Mouse (Mus musculus) cerebellum, adult (tissue): Measurements from ENCODE around the gene Dnah3.
A peak's percentile ranks its signal among the peaks of the same experiment; 100 is the strongest.

Experiments
- ATAC-seq: cut with Nextera tagmentation; 2 replicates; pipeline ENCODE4 v1.9.2; 2017; ENCODE audit warnings: mild to moderate bottlenecking, moderate library complexity, mixed read lengths; ENCODE audit not compliant: insufficient number of reproducible peaks, low FRiP score, low TSS enrichment

Dnah3 gene

DNA sequence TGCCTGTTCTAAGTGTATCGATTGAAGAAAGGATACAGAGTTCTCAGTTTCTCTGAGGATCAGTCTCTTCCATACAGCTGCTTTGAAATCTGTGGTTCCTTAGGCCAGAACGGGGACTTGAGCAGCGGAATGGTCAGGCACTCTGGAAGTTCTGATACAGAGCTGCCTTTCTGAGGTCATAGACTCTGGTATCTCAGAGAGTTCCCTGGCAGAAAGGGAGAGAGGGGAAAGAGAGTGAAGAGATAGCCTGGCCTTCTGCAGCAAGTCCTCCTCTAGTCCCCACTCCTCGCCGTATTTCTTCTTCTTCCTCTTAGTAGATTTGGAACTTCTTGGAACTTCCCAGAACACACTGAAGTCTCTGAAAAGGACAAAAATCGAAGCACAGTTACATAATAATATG lies at the start of gene Dnah3:
Gene Dnah3 (minus strand): TSS at position 101 of the 400 bp plus-strand sequence.
- no peak for ATAC-seq

DNA sequence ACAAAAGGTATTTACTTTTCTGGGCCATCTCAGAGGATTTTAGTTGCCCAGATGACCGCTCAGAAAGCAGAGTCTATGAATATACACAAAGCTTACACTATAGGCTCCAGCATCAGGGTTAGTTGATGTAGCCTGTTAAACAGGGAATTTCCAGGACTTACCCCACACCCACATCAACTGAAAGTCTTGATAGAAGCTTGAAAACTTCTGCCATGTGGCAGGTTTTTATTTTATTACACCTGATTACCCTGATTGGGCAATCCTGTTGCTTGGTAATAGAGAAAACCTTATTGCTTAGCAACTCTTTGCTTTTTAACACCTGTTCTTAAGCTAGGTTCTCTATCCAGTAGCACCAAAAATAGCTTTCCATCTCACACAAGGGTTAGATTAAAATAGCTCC lies 47.7 kb upstream of the Dnah3 start:
- no peak for ATAC-seq

DNA sequence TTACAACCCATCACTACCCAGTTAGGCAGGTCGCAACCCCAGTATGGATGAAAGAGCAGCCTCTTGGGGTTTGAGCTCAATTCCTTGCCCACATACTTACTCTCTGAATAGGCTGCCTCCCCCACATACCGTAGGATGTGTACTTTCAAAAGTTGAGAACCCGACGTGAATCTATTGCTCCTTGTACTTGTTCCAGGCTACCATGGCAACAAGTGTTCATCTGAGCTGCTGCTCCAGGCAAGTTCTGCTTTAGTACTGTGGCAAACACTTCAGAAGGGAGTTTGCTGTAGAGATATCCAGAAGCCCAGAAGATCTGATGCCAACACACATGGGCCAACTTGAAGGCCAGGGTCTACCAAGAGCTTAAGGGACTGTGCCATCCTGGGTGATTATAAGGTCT lies 33.9 kb upstream of the Dnah3 start:
- no peak for ATAC-seq

DNA sequence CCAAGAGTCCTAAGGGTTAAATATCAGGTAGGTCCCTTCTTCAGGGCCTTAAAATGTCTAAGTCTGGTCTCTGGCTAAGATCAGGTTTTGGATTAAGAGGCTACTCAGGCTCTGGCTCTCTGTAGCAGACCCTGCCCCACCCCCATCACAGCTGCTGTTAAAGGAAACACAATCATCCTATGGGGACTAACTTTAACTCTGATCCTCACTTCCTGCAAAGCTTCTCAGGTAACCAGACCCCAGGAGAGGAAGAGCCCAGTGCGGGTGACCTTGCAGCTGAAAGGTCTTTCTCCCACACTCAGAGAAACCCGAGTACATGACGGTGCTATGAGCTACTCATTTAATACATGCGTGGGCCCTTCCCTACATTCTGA lies 32.6 kb upstream of the Dnah3 start:
- no peak for ATAC-seq

DNA sequence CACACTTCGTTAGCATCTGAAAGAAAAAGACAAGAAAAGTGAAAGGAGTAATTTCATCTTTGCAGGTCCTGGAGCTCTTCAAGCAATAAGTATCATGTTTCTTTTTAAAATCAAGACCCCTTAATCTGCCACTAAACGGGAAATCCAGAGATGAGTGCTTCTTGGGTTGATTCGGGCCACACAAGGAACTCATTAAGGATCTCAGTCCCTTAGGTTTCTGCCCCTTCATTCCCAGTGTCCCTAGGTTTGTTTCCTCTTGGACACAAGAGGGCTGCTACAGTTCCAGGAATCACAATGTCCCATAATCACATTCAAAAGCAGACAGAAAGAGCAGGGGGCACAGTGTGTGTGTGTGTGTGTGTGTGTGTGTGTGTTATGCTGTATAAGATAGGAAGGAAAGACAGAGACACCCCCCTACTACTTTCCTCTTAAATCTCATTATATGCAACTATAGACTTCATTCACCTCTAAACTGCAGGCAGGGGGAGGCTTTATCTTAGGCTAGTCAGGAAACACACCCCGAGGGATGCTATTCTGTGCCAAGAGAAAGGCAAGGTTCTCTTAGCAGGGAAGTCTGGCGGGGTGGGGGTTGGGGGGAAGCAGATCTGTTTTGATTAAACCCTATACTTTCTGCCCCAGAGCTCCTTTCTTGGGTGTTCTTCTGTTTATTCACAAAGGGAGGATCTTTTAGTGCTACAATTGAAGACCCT lies 32.1 kb upstream of the Dnah3 start:
- no peak for ATAC-seq

DNA sequence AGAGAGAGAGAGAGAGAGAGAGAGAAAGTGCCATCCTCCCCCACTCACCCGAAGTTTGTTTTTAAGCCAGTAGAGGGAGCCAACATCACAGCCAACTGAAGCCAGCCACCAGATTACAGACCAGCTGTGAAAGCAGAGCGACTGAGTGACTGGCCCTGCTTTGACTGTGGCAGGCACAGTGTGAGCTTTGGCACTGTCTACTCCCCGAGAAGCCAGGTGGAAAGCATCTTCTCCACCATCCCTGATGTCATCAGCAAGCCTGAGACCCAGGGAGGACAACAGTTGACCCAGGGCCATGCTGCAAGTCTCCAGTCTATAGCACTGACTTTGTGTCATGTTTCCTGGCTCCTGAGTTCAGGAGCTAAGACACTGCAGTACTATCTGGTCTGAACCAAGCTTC lies 29.8 kb upstream of the Dnah3 start:
- peak; percentile 64; the same call in 1 of the 2 replicates for ATAC-seq

DNA sequence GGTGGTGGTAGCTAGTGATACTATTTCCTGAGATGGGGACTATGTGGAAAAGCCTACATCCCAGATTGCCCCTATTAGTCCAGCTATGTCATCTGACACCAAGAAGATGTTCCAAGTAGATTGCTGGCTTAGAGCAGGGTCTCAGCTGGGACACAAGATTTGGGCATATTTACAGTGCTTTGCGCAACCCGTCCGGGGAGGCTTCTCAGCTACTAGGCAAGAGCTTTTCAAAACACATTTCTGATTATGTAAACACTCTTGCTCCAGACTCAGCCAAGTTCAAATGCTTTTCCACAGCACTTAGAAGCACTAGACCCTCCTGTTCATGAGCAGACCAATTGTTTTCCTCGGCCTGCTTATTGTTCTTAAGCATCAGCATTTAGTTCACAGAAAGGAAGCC lies 28.7 kb upstream of the Dnah3 start:
- no peak for ATAC-seq

DNA sequence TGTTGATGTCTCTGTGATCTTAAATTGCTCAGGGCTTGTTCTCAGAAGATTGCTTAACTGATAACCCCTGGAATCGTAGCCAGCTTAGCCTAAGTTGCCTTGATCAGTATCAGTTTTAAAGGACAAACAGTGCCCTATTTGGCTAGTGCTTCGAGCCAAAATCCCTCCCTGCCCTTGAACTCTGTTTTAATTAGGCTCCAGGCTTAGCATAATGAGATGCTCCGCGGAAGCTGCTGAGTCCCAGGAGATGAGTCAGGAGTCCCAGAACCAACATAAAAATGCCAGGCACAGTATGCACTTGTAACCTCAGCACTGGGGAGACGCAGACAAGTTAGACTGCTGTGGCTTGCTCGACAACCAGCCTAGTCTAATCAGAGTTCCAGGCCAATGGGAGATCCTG lies 22.4 kb upstream of the Dnah3 start:
- no peak for ATAC-seq

DNA sequence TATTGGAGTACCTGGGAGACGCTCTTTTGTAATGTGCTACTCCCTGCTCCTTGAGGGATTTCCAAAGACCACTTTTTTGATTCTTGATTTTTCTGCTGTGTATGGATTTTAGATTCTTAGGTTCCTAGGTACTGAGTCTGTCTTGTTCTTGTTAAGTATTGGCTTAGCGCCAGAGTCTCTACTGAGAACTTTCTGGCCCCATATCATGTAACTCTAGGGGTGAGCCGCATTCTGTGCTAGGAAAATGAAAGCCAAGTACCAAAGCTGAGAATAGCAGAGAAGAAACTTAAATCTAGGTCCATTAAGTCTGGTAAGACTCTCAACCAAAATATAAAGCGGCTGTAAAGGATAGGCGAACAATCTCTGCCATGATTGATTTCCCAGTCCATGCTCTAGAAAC lies 21.9 kb upstream of the Dnah3 start:
- ATAC-seq, result no peak

DNA sequence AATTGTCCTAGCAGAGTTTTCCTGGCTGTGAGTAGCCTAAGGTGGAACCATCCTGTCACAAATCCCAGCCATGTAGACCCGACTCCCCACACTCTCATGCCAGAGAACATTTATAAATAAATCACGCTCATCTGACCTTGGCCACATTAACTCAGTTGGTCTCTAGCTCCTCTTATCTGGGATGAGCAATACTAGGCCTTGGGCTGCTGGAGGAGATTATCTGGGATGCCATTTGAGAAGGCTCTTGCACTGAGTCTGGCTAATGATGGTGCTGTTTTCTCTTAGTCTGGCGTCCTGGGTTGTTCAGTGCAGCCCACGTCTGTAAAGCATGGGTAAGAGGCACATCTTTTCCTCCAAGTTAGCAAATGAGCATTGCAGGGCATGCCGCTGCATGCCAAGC lies 14.6 kb upstream of the Dnah3 start:
- no peak for ATAC-seq

DNA sequence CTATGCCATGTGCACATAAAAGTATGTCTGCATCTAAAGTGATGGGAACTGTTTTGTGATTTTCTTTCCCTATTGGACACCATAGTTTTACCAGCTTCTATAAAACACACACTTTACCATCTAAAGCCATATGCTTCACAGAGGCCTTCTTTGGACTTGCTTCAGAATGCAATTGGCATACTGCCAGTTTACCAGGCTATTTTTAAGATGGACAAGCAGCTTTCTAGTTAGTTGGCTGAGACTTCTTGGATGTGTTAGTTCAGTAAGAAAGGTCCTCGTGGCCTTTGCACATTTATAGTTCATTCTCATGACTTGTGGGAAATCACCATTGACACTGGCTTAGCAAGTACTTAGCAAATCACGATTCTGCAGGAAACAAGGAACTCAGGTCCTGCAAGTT lies 11.3 kb upstream of the Dnah3 start:
- no peak for ATAC-seq

DNA sequence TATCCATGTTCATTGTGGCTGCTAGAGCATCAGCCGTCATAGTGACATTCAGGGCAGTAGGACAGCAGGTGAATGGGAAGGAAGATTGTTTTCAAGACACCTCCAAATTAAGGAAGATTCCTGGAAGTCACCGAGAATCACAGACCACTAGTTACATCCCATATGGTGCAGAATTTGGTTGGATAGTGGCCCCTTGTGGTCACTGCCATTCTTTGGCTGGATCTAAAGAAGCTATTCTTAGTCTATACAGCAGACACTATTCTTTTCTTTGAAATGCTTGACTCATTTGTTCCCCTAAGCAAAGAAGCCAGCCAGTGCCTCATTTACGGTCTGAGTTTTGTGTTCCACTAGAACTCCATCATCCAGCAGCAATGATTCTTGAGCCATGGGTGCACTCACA lies 9.9 kb upstream of the Dnah3 start:
- ATAC-seq, result no peak

DNA sequence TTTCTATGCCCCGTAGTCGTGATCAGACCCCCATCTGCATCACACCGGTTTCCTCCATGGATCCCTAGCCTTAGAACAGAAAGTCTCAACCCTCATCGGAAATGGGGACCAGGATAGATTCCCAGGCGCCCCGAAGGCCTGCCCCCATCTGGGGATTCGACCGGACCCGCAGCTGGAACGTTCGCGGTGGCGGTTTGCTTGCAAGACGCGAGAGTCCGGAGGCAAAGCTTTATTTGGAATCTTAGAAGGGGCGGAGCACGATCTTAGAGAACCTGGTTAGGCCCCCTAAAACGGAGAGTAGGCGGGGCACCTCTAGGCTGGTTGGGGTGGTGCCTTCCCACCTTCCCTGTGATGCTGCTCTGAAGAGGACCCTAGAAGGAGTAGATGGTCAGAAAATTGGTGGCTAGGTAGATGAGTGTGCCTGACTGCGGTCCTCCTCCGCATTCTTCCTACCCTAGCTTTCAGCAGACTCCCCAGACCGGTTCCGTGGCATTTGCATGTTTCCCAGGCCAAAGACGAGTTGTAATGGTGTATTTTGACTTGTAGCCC lies 8.0 kb upstream of the Dnah3 start:
- no peak for ATAC-seq

DNA sequence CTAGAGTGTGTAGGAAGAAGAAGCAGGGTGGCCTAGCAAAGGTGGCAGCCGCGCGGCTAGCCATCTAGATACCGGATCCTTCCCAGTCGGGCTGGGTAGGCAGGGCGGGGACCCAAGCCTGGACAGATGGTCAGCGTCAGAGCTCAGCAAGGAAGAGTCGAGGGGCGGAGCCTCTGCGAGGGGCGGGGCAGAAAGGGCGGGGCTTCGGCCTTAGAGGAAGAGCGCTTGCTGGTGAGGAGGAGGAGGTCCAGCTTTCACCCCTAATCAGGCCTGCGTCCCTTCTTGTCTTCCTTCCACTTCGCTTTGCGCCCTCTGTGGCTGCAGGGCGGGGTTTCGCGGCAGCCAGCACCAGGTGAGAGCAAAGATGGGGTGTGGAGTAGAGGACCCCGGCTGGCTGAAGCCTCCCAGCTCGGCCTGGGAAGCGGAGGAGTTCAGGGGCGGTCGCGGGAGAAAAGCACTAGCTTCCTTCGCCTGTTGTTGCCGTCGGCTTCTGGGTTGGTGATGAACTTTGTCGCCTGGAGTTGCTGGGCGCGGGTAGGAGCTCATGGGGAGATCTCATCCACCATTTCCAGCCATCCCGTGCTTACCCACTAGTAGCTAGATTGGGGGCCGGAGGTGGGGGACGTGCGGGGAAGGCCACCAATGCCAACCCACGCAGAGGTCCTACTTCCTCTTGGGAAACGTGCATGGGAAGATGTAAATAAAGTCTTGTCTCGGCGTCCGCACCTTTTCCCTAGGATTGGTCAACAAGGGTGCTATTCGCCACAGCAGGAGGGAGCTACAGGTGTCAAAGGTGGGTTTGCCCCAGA lies 7.3 kb upstream of the Dnah3 start, which contains the start of gene Tmem159:
Gene Tmem159 (plus strand): TSS at position 190 of the 809 bp plus-strand sequence.
- ATAC-seq, result peak; percentile 85

DNA sequence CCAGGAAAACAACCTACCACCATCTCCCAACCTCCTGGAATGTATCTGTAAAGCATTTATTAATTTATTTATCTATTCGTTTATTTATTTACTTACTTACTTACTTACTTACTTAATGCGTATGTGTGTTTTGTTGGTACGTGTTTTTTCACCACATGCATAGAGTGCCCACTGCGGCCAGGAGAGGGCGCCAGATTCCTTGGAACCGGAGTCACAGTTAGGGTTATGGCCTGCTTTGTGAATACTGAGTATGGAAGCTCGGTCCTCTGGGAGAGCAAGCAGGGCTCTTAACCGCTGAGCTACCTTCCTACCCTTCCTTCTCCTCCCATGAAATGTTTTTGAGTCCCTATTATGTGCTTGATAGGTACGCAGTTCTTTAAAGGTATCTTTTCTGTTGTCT lies 3.3 kb upstream of the Dnah3 start:
- no peak for ATAC-seq

DNA sequence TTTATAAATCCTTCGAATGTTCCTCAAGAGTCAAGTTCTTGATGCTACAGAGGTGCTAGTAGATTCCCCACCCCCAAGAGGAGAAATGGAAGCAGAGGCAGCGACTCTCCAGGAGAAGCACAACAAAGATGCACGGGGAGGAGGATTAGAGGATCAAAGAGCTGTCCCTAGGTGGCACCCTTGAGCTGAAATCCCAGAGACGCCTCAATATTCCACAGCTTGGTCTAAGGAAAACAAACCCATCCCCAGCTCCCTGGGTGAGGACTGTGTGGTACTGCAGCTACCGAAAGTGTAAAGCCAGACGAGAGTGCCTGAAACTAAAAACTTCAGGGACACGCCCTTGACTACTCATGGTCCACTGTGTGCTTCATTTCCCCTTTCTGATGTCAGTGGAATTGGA lies 2.8 kb upstream of the Dnah3 start:
- ATAC-seq, result peak; percentile 52; the same call in 1 of the 2 replicates

DNA sequence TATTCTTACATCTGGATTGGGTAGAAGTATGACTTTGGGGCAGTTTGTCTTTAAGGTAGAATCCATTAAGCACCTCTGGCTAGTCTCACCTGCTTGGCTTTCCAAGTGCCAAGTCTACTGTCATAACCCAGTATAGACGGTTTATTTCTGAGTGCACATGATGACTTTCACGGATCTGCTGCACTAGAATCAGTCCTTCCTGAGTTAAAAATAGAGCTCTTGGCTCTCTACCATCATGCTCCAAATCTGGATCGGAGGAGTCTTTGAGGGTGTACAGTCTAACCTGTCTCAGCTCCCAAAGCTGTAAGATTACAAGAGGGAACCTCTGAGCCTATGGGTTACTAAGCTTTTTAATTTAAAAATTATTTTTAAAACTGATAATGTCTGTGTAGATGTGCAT lies 864 bp downstream of the Dnah3 start:
- no peak for ATAC-seq

DNA sequence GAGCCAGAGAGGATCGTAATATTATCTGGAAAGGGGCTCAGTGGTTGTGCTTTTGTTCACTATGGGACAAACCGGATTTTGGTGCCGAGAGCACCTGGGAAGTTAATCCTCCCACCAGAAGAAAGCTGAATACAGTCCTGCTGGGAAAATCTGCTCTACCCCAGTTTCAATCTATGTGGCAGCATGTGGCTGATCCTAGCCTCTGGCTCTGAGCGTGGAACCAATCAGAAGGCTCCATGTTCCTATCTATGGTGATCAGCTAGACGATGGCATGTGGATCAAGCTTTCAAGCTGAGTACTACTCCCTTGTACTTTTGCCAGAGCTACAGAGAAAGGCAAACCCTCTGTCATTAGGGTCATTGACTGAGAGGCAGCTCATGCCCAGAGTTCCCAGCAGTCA lies 2.0 kb downstream of the Dnah3 start:
- ATAC-seq, result no peak

DNA sequence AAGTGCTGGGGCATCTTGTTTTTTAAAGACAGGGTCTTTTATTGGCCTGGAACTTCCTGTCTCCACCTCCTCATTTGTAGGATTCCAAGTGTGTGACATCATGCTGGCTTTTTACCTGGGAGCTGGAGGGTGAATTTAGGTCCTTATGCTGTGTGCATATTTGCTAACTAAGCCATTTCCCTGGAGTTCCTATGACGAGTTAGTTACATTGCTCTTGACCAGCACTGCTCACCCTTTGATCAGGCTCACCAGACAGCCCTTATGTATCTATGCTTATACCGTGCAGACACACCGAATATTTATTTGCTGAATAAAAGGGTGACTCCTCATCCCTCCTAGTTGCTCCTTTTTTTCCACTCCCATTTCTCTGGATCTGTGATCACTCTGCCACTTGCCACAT lies 14.9 kb downstream of the Dnah3 start:
- ATAC-seq, result no peak

DNA sequence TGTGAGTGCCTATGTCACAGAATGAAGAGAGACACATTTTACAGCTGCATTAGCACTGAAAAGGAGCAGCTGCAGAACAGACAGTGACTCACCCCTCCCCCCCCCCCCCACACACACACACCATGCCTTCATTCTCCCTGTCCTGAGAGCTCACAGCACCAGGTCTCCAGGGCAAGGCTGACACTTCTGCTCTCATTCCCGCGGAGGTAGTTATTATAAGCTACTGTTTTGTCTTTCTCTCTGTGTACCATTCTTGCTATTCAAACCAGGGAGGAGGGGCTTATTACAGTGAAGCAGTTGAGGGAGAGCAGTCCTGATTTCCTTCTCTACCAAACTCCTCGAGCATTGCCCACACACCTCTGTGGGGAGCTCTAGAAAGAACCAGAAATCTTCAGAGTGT lies 25.9 kb downstream of the Dnah3 start:
- ATAC-seq, result no peak

DNA sequence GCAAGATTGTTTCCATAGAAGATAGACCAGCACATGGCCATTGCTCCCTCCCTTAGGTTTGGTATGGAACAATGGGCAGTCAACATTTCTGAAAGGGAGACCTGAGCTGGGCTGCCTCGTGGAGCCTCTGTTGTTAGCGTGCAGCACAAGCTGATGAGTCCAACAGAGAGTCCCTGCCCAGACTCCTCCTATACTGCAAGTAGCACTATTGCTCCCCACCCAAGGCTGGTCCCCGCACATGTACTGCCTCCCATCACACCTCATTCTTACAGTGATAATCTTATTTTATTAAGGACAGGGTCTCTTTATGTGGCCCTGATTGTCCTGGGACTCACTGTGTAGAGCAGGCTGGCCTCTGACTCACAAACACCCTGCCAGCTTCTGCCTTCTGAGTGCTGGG lies 27.0 kb downstream of the Dnah3 start:
- no peak for ATAC-seq

DNA sequence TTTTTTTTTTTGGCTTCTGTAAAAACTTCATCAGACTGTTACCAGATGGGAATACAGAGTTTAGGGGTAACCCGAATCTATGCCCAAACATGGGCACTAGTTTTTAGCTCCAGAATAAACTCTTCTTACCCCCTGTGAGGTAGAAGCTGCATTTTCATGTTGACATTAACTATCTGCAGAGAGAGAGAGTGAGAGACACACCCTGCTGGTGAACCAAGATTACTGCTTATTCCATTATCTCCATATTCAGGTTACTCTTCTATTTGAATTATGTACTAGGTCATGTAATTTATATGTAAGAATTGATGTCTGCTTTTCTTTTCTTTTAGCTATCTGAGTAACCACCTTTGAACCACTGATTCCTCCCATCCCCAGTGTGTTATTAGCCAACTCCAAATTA lies 31.0 kb downstream of the Dnah3 start:
- no peak for ATAC-seq
